Mouse (Mus musculus) MN1 (cell line): ENCODE results near the gene Zfp947.
"Not testable (repeated sequence)": the region's sequence is repeated elsewhere in the genome, so short reads cannot be mapped to it uniquely, and the experiment has no call there.

Experiments
- DNase-seq: peaks from one replicate; pipeline ENCODE4 v3.0.0-alpha.2; 2016; ENCODE audit warnings: low spot score

The Zfp947 gene

GRCm38 (mm10) chr17:22165722-22166294, at the start of gene Zfp947:
Gene Zfp947 (minus strand): TSS chr17:22166190.
- peak; percentile 72 for DNase-seq

- DNase-seq: not testable (repeated sequence)
Observed at GRCm38 (mm10) chr17:22165304-22165703, 686 bp downstream of the Zfp947 start.

- not testable (repeated sequence) for DNase-seq
Observed at GRCm38 (mm10) chr17:22153951-22154350, 12.0 kb downstream of the Zfp947 start.

GRCm38 (mm10) chr17:22118770-22119169, 47.2 kb downstream of the Zfp947 start:
- DNase-seq: no peak
